Mouse (Mus musculus): ENCODE results near the gene Btrc.

GRCm38 (mm10) chr19:45445253-45445933 is 81.9 kb downstream of the Btrc start:
- no peak for TF ChIP-seq CTCF (IDR thresholded peaks at IDR 0.05)
- TF ChIP-seq POLR2A (IDR thresholded peaks at IDR 0.05; ENCODE audit: insufficient read depth, low read depth, low read length), result no peak

All from heart, adult 2 months (tissue).